Comparison of ENCODE assay signal across 14 mouse cellular contexts in genomic region chr5:32614291-32614690, GRCm38 (mm10). TPM values are rescaled to one million over a fixed set of nuclear protein-coding genes. Genes with fewer than 3 reads are reported as not detected.
A peak's percentile ranks its signal among the peaks of the same experiment; 100 is the strongest.
DNase-seq lines count a peak whose midpoint lies in the region; ATAC-seq lines count a peak whose summit lies in the region.
"Had no signal": no experiment of that assay in that cellular context is flagged by ENCODE, and none has a peak within 500 bp of the region (broad histone marks: within the 10 kb centered on the region; RNA-seq: fewer than 3 reads in every experiment).

No protein-coding gene starts in this region.

- no peak overlapping the region; the same call in 1 of the 2 replicates for H3K4me2 ChIP-seq in forebrain, embryonic 12.5 days
- no peak overlapping the region for H3K4me2 ChIP-seq in forebrain, embryonic 11.5 days (ENCODE audit: low read depth, low read length, severe bottlenecking)
- H3K4me2 ChIP-seq in hindbrain, embryonic 15.5 days, result peak overlapping the region; percentile 25; the same call in 1 of the 2 replicates
- no peak overlapping the region for H3K4me2 ChIP-seq in neural tube, embryonic 13.5 days

- no peaks in the 10 kb centered on the region for H3K27me3 ChIP-seq in forebrain, embryonic 12.5 days
- H3K27me3 ChIP-seq in forebrain, embryonic 11.5 days (ENCODE audit: control insufficient read depth, insufficient read depth, low read length), result no peaks in the 10 kb centered on the region
- H3K27me3 ChIP-seq in hindbrain, embryonic 15.5 days, result no peaks in the 10 kb centered on the region
- no peaks in the 10 kb centered on the region for H3K27me3 ChIP-seq in hindbrain, embryonic 10.5 days (ENCODE audit: insufficient read depth, poor library complexity, severe bottlenecking)
- no peaks in the 10 kb centered on the region for H3K27me3 ChIP-seq in neural tube, embryonic 13.5 days
- H3K27me3 ChIP-seq: Patski had no signal

- H3K36me3 ChIP-seq in forebrain, embryonic 12.5 days (replicated peaks), result no peaks in the 10 kb centered on the region
- no peaks in the 10 kb centered on the region for H3K36me3 ChIP-seq in forebrain, embryonic 11.5 days (ENCODE audit: control insufficient read depth, insufficient read depth, low read length)
- H3K36me3 ChIP-seq in hindbrain, embryonic 15.5 days, result no peaks in the 10 kb centered on the region
- no peaks in the 10 kb centered on the region for H3K36me3 ChIP-seq in hindbrain, embryonic 10.5 days
- no peaks in the 10 kb centered on the region for H3K36me3 ChIP-seq in neural tube, embryonic 13.5 days

- ATAC-seq in forebrain, embryonic 12.5 days (ENCODE audit: low FRiP score), result no peak
- ATAC-seq in forebrain, embryonic 11.5 days (replicated peaks; ENCODE audit: low FRiP score), result no peak
- no peak for ATAC-seq in hindbrain, embryonic 15.5 days (ENCODE audit: low FRiP score, low read depth)
- no peak for ATAC-seq in neural tube, embryonic 13.5 days (ENCODE audit: low read depth)
- ATAC-seq: Patski had no signal

- no peak overlapping the region for H3K9ac ChIP-seq in forebrain, embryonic 12.5 days
- no peak overlapping the region for H3K9ac ChIP-seq in forebrain, embryonic 11.5 days (ENCODE audit: low read length)
- H3K9ac ChIP-seq in hindbrain, embryonic 15.5 days, result no peak overlapping the region
- H3K9ac ChIP-seq in neural tube, embryonic 13.5 days, result no peak overlapping the region
- H3K9ac ChIP-seq: liver, embryonic 14.5 days had no signal

- peak overlapping the region; percentile 50; the same call in 1 of the 2 replicates for H3K27ac ChIP-seq in forebrain, embryonic 12.5 days
- no peak overlapping the region for H3K27ac ChIP-seq in forebrain, embryonic 11.5 days (ENCODE audit: low read depth, low read length)
- H3K27ac ChIP-seq in hindbrain, embryonic 15.5 days (replicated peaks), result peak overlapping the region; percentile 66
- H3K27ac ChIP-seq in hindbrain, embryonic 10.5 days, result no peak overlapping the region
- H3K27ac ChIP-seq in neural tube, embryonic 13.5 days (replicated peaks), result peak overlapping the region; percentile 64
- H3K27ac ChIP-seq: left cerebral cortex, adult 2 months; liver, embryonic 14.5 days had no signal

- H3K4me1 ChIP-seq in forebrain, embryonic 12.5 days, result peaks cover 9% of the 10 kb centered on the region; the same call in 1 of the 2 replicates
- no peaks in the 10 kb centered on the region for H3K4me1 ChIP-seq in forebrain, embryonic 11.5 days (replicated peaks; ENCODE audit: control insufficient read depth, insufficient read depth, low read length)
- H3K4me1 ChIP-seq in hindbrain, embryonic 15.5 days (replicated peaks), result peaks cover 28% of the 10 kb centered on the region
- peaks cover 21% of the 10 kb centered on the region; the same call in 1 of the 2 replicates for H3K4me1 ChIP-seq in hindbrain, embryonic 10.5 days (replicated peaks)
- H3K4me1 ChIP-seq in neural tube, embryonic 13.5 days (replicated peaks), result peaks cover 29% of the 10 kb centered on the region

- WGBS in forebrain, embryonic 12.5 days, result 82% methylated on average over 2 of the region's 2 CpGs
- 92% methylated on average over 2 of the region's 2 CpGs for WGBS in forebrain, embryonic 11.5 days
- WGBS in hindbrain, embryonic 15.5 days, result 57% methylated on average over 2 of the region's 2 CpGs
- WGBS in hindbrain, embryonic 10.5 days, result 92% methylated on average over 2 of the region's 2 CpGs
- 64% methylated on average over 2 of the region's 2 CpGs for WGBS in neural tube, embryonic 13.5 days

- no peaks in the 10 kb centered on the region for H3K9me3 ChIP-seq in forebrain, embryonic 12.5 days
- H3K9me3 ChIP-seq in forebrain, embryonic 11.5 days (ENCODE audit: control insufficient read depth, low read length), result no peaks in the 10 kb centered on the region
- no peaks in the 10 kb centered on the region for H3K9me3 ChIP-seq in hindbrain, embryonic 15.5 days
- no peaks in the 10 kb centered on the region for H3K9me3 ChIP-seq in hindbrain, embryonic 10.5 days
- no peaks in the 10 kb centered on the region for H3K9me3 ChIP-seq in neural tube, embryonic 13.5 days

- DNase-seq in forebrain, embryonic 11.5 days (ENCODE audit: low spot score), result no peak
- DNase-seq in hindbrain, embryonic 10.5 days (ENCODE audit: low spot score), result no peak
- DNase-seq in neural tube, embryonic 10.5 days (ENCODE audit: extremely low spot score, low spot score), result no peak
- no peak for DNase-seq in left cerebral cortex, adult 9 months (ENCODE audit: low spot score in 2 of 2)
- DNase-seq in urinary bladder, postnatal 4 days (ENCODE audit: low spot score in 2 of 2), result no peak
- DNase-seq: adrenal gland, postnatal 25 days; kidney, adult 9 months; thymus, postnatal 36 days had no signal

- no peak overlapping the region for H3K4me3 ChIP-seq in forebrain, embryonic 12.5 days (replicated peaks)
- no peak overlapping the region for H3K4me3 ChIP-seq in forebrain, embryonic 11.5 days (ENCODE audit: low read depth, low read length)
- H3K4me3 ChIP-seq in hindbrain, embryonic 15.5 days, result no peak overlapping the region
- no peak overlapping the region for H3K4me3 ChIP-seq in hindbrain, embryonic 10.5 days
- H3K4me3 ChIP-seq in neural tube, embryonic 13.5 days, result no peak overlapping the region
- H3K4me3 ChIP-seq: left cerebral cortex, adult 2 months had no signal

RNA-seq across cellular contexts. Expression of gene Yes1, which starts 3.3 kb away (rescaled TPM):
- polyA plus RNA-seq in forebrain, embryonic 12.5 days (2016; fragmentation: Nextera tagmentation; extraction: Ambion mirVana), result 32.6 and 34.2 TPM in 2 replicates
- polyA plus RNA-seq in forebrain, embryonic 11.5 days (2014; fragmentation: Nextera tagmentation; extraction: Ambion mirVana), result 36.4 and 37.4 TPM in 2 replicates
- 20.4 and 20.5 TPM in 2 replicates for polyA plus RNA-seq in hindbrain, embryonic 15.5 days (2015; fragmentation: Nextera tagmentation; extraction: Ambion mirVana)
- 23.8 and 29.1 TPM in 2 replicates for polyA plus RNA-seq in hindbrain, embryonic 10.5 days (2016; fragmentation: Nextera tagmentation; extraction: Ambion mirVana)
- polyA plus RNA-seq in neural tube, embryonic 13.5 days (2015; fragmentation: Nextera tagmentation; extraction: Ambion mirVana), result 22.7 and 23.7 TPM in 2 replicates

Comparison
In these comparisons a context has a peak if more than half of its experiments do, and no peak if none do; other contexts are left out.
1. H3K27ac ChIP-seq: peak in forebrain, embryonic 12.5 days (single experiment), hindbrain, embryonic 15.5 days (single experiment) and neural tube, embryonic 13.5 days (single experiment); none in forebrain, embryonic 11.5 days (single experiment) and hindbrain, embryonic 10.5 days (single experiment).